35 mouse cellular contexts compared by ENCODE assay signal in genomic region chr11:18563011-18563410, GRCm38 (mm10).
"Had no signal": no experiment of that assay in that cellular context is flagged by ENCODE, and none has a peak within 500 bp of the region (broad histone marks: within the 10 kb centered on the region; RNA-seq: fewer than 3 reads in every experiment).

No protein-coding gene starts in this region.

- H3K27me3 ChIP-seq: heart, embryonic 12.5 days; heart, embryonic 13.5 days; heart, embryonic 15.5 days; hindbrain, embryonic 12.5 days; hindbrain, embryonic 13.5 days; hindbrain, embryonic 15.5 days; intestine, embryonic 15.5 days; kidney, embryonic 15.5 days had no signal

- H3K9ac ChIP-seq: heart, embryonic 12.5 days; heart, embryonic 13.5 days; heart, embryonic 15.5 days; hindbrain, embryonic 12.5 days; hindbrain, embryonic 13.5 days; hindbrain, embryonic 14.5 days; hindbrain, embryonic 15.5 days; intestine, embryonic 15.5 days; kidney, embryonic 15.5 days had no signal

- H3K4me3 ChIP-seq: heart, embryonic 10.5 days; heart, embryonic 12.5 days; heart, embryonic 13.5 days; heart, embryonic 15.5 days; hindbrain, embryonic 10.5 days; hindbrain, embryonic 12.5 days; hindbrain, embryonic 13.5 days; hindbrain, embryonic 15.5 days; intestine, embryonic 15.5 days; kidney, embryonic 15.5 days; layer of hippocampus, adult 2 months had no signal

- ATAC-seq: hindbrain, embryonic 16.5 days; hindbrain, postnatal 0 days; inflammation-experienced regulatory T-cells, adult 6 months; intestine, embryonic 15.5 days; intestine, embryonic 16.5 days; intestine, postnatal 0 days had no signal

- H3K27ac ChIP-seq: heart, embryonic 10.5 days; heart, embryonic 13.5 days; heart, embryonic 15.5 days; hindbrain, embryonic 10.5 days; hindbrain, embryonic 12.5 days; hindbrain, embryonic 13.5 days; hindbrain, embryonic 14.5 days; hindbrain, embryonic 15.5 days; hindbrain, postnatal 0 days; intestine, embryonic 15.5 days; kidney, embryonic 15.5 days; kidney, postnatal 0 days; layer of hippocampus, adult 2 months had no signal

- H3K4me1 ChIP-seq: heart, embryonic 10.5 days; heart, embryonic 12.5 days; heart, embryonic 13.5 days; heart, embryonic 15.5 days; hindbrain, embryonic 12.5 days; hindbrain, embryonic 15.5 days; intestine, embryonic 15.5 days had no signal

- H3K4me2 ChIP-seq: heart, embryonic 11.5 days; heart, embryonic 12.5 days; heart, embryonic 13.5 days; heart, embryonic 15.5 days; hindbrain, embryonic 12.5 days; hindbrain, embryonic 13.5 days; hindbrain, embryonic 14.5 days; hindbrain, embryonic 15.5 days; intestine, embryonic 15.5 days; kidney, embryonic 15.5 days had no signal

- H3K9me3 ChIP-seq: heart, embryonic 10.5 days; heart, embryonic 12.5 days; heart, embryonic 13.5 days; heart, embryonic 15.5 days; hindbrain, embryonic 10.5 days; hindbrain, embryonic 12.5 days; hindbrain, embryonic 13.5 days; hindbrain, embryonic 15.5 days; intestine, embryonic 15.5 days; kidney, embryonic 15.5 days had no signal

- DNase-seq: heart, postnatal 10 days; heart, postnatal 14 days; heart, postnatal 36 days; heart, postnatal 4 days; kidney, adult 11 months; kidney, adult 18-20 months; kidney, adult 2 months; kidney, adult 8-10 months; kidney, adult 9 months; kidney, postnatal 10 days; kidney, postnatal 14 days; kidney, postnatal 25 days; kidney, postnatal 36 days; kidney, postnatal 4 days; layer of hippocampus, adult 9-11 months; layer of hippocampus, postnatal 36 days had no signal

- H3K36me3 ChIP-seq: heart, embryonic 10.5 days; heart, embryonic 12.5 days; heart, embryonic 13.5 days; heart, embryonic 15.5 days; hindbrain, embryonic 10.5 days; hindbrain, embryonic 12.5 days; hindbrain, embryonic 13.5 days; hindbrain, embryonic 15.5 days; intestine, embryonic 15.5 days; kidney, embryonic 15.5 days had no signal
